Mouse (Mus musculus) embryonic facial prominence, embryonic 11.5 days (tissue): ENCODE measurements around the gene Ephb2. TPM values are rescaled to one million over a fixed set of nuclear protein-coding genes. Genes with fewer than 3 reads are reported as not detected.

Experiments
- ATAC-seq: fragments of 200-750 bp; cut with Nextera tagmentation; replicated peaks from 2 replicates; pipeline ENCODE4 v1.8.0; 2017; ENCODE audit warnings: low read depth; ENCODE audit not compliant: insufficient number of reproducible peaks, low FRiP score, low TSS enrichment
- DNase-seq: peaks from one replicate; pipeline ENCODE4 v3.0.0-alpha.2; 2015; ENCODE audit warnings: low spot score
- H3K27ac ChIP-seq: fragments of 300-500 bp; sonication (generic); replicated peaks from 2 replicates; pipeline ENCODE4 v1.5.1; 2014; ENCODE audit warnings: mild to moderate bottlenecking, low read depth, low read length, control low read depth
- H3K27me3 ChIP-seq: fragments of 300-500 bp; sonication (generic); 2 replicates; pipeline ENCODE4 v1.6.1; 2014; ENCODE audit warnings: mild to moderate bottlenecking, low read length, moderate library complexity, mixed read lengths; ENCODE audit not compliant: control insufficient read depth, insufficient read depth
- H3K36me3 ChIP-seq: fragments of 300-500 bp; sonication (generic); replicated peaks from 2 replicates; pipeline ENCODE4 v1.6.1; 2014; ENCODE audit warnings: low read depth, mild to moderate bottlenecking, low read length, moderate library complexity, mixed read lengths; ENCODE audit not compliant: control insufficient read depth, insufficient read depth
- H3K4me1 ChIP-seq: fragments of 300-500 bp; sonication (generic); 2 replicates; pipeline ENCODE4 v1.6.1; 2014; ENCODE audit warnings: low read length, mixed read lengths; ENCODE audit not compliant: control insufficient read depth, insufficient read depth
- H3K4me2 ChIP-seq: fragments of 300-500 bp; sonication (generic); 2 replicates; pipeline ENCODE4 v1.6.1; 2014; ENCODE audit warnings: low read depth, mild to moderate bottlenecking, control low read depth, low read length, moderate library complexity
- H3K4me3 ChIP-seq: fragments of 300-500 bp; sonication (generic); 2 replicates; pipeline ENCODE4 v1.5.1; 2014; ENCODE audit warnings: low read depth, low read length, control low read depth
- H3K9ac ChIP-seq: fragments of 300-500 bp; sonication (generic); replicated peaks from 2 replicates; pipeline ENCODE4 v1.6.1; 2014; ENCODE audit warnings: mild to moderate bottlenecking, control low read depth, low read length
- H3K9me3 ChIP-seq: fragments of 300-500 bp; sonication (generic); replicated peaks from 2 replicates; pipeline ENCODE4 v1.6.1; 2016; ENCODE audit warnings: mild to moderate bottlenecking, low read length, inconsistent platforms, mixed read lengths; ENCODE audit not compliant: control insufficient read depth
- WGBS: fragments of 180-500 bp; shearing (Covaris S2); extraction: QIAGEN DNeasy Blood & Tissue Kit; methylation state at CpG from one replicate; pipeline ENCODE4 v1.1.7; 2014; 5-methylcytosine and 5-hydroxymethylcytosine counted together
- polyA plus RNA-seq: library from polyadenylated mRNA; unstranded; fragments of >200 nt; fragmentation: Nextera tagmentation; extraction: Ambion mirVana; gene quantifications from 2 replicates; pipeline ENCODE4 v1.2.1, GENCODE M21; 2014

Gene Ephb2
- polyA plus RNA-seq, 1 experiment from 2014 or later: 11.7 TPM

GRCm38 (mm10) chr4:136789821-136790220 is 46.0 kb downstream of the Ephb2 start:
- no peaks in the 10 kb centered on the region for H3K27me3 ChIP-seq
- no peak overlapping the region for H3K4me3 ChIP-seq
- H3K36me3 ChIP-seq: no peaks in the 10 kb centered on the region
- peaks cover 3% of the 10 kb centered on the region; the same call in 1 of the 2 replicates for H3K4me1 ChIP-seq
- H3K27ac ChIP-seq: no peak overlapping the region
- no peak overlapping the region for H3K9ac ChIP-seq
- H3K4me2 ChIP-seq: no peak overlapping the region
- ATAC-seq: no peak
- WGBS: 67% methylated on average over 6 of the region's 6 CpGs
- H3K9me3 ChIP-seq: no peaks in the 10 kb centered on the region
- no peak for DNase-seq

- Histone ChIP-seq H3K36me3 (no peaks in the 10 kb centered on the region), H3K4me3 (no peak overlapping the region), H3K9ac (no peak overlapping the region), H3K27ac (no peak overlapping the region), H3K27me3 (no peaks in the 10 kb centered on the region), H3K4me2 (no peak overlapping the region), H3K9me3 (no peaks in the 10 kb centered on the region), H3K4me1 (peaks cover 3% of the 10 kb centered on the region; the same call in 1 of the 2 replicates)
- no peak for DNase-seq
- no peak for ATAC-seq
- 67% methylated on average over 4 of the region's 4 CpGs for WGBS
These were observed 48.4 kb downstream of the Ephb2 start for GRCm38 (mm10) chr4:136787357-136787756.

- 48% methylated on average over 26 of the region's 26 CpGs for WGBS
- H3K4me3 ChIP-seq: no peak overlapping the region
- peaks cover 3% of the 10 kb centered on the region; the same call in 1 of the 2 replicates for H3K4me1 ChIP-seq
- H3K4me2 ChIP-seq: no peak overlapping the region
- no peak overlapping the region for H3K9ac ChIP-seq
- ATAC-seq: no peak
- no peaks in the 10 kb centered on the region for H3K36me3 ChIP-seq
- no peak overlapping the region for H3K27ac ChIP-seq
- H3K9me3 ChIP-seq: no peaks in the 10 kb centered on the region
- H3K27me3 ChIP-seq: no peaks in the 10 kb centered on the region
- DNase-seq: no peak
These were observed 49.1 kb downstream of the Ephb2 start for GRCm38 (mm10) chr4:136786453-136787276.

DNA sequence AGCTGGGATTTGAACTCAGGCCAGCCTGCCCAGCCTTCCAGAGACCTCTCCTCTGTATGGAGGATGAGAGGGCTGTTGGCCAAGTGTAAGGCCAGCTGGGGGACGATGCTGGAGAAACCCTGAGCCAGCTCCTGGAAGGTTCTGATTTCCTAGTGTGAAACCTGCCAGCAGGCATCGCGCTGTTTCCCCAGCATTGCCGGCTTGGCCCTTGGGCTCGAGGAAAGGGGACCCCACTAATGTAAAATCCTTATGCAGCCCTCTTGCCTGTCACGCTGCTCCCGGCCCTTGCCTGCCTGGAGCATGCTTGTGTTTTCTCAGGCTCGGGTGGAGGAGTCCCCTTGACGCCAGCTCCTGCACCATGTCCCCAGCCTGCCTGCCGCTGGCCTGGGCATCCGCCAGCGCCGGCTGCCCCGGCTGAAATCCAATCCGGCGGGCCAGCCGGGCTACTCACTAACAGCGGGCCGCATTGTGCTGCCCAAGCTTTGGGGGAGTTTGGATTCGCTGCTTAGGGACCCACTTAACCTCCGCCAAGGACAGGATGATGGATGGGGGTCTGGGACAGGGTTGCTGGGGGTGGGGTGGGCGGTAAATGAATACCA is 52.1 kb downstream of the Ephb2 start:
- DNase-seq: peak; percentile 66
- 39% methylated on average over 22 of the region's 22 CpGs for WGBS
- Histone ChIP-seq H3K9ac (peak overlapping the region; percentile 3; the same call in 1 of the 2 replicates), H3K4me3 (no peak overlapping the region), H3K4me1 (peaks cover 5% of the 10 kb centered on the region; the same call in 1 of the 2 replicates), H3K27ac (peak overlapping the region; percentile 43), H3K27me3 (no peaks in the 10 kb centered on the region), H3K36me3 (no peaks in the 10 kb centered on the region), H3K4me2 (no peak overlapping the region), H3K9me3 (no peaks in the 10 kb centered on the region)
- ATAC-seq: no peak

- Histone ChIP-seq H3K9me3 (no peaks in the 10 kb centered on the region), H3K4me3 (no peak overlapping the region), H3K36me3 (no peaks in the 10 kb centered on the region), H3K27me3 (no peaks in the 10 kb centered on the region), H3K4me2 (no peak overlapping the region), H3K27ac (no peak overlapping the region), H3K9ac (no peak overlapping the region), H3K4me1 (peaks cover 8% of the 10 kb centered on the region; the same call in 1 of the 2 replicates)
- no peak for DNase-seq
- ATAC-seq: no peak
- WGBS: 91% methylated on average over 1 of the region's 1 CpGs
These were observed 53.2 kb downstream of the Ephb2 start for GRCm38 (mm10) chr4:136782579-136782925.

- H3K9ac ChIP-seq: no peak overlapping the region
- H3K36me3 ChIP-seq: no peaks in the 10 kb centered on the region
- peaks cover 12% of the 10 kb centered on the region for H3K4me1 ChIP-seq
- H3K9me3 ChIP-seq: no peaks in the 10 kb centered on the region
- no peaks in the 10 kb centered on the region for H3K27me3 ChIP-seq
- DNase-seq (no peak), ATAC-seq (no peak)
- no peak overlapping the region for H3K4me2 ChIP-seq
- H3K4me3 ChIP-seq: no peak overlapping the region
- H3K27ac ChIP-seq: no peak overlapping the region
- 91% methylated on average over 13 of the region's 13 CpGs for WGBS
These were observed 53.8 kb downstream of the Ephb2 start for GRCm38 (mm10) chr4:136781868-136782578.

GRCm38 (mm10) chr4:136780201-136780895 is 55.4 kb downstream of the Ephb2 start:
- H3K4me1 ChIP-seq: peaks cover 19% of the 10 kb centered on the region
- H3K4me2 ChIP-seq: no peak overlapping the region
- DNase-seq: peak; percentile 81
- H3K27ac ChIP-seq: peak overlapping the region; percentile 85
- WGBS: 52% methylated on average over 20 of the region's 20 CpGs
- H3K27me3 ChIP-seq: no peaks in the 10 kb centered on the region
- H3K9ac ChIP-seq: no peak overlapping the region
- H3K36me3 ChIP-seq: no peaks in the 10 kb centered on the region
- ATAC-seq: no peak; the same call in 1 of the 2 replicates
- no peaks in the 10 kb centered on the region for H3K9me3 ChIP-seq
- no peak overlapping the region for H3K4me3 ChIP-seq
